Mouse (Mus musculus): Measurements from ENCODE around the gene Srcin1. TPM values are rescaled to one million over a fixed set of nuclear protein-coding genes. Genes with fewer than 3 reads are reported as not detected.

Srcin1 gene
- polyA plus RNA-seq, 1 experiment: 0.32 TPM

DNA sequence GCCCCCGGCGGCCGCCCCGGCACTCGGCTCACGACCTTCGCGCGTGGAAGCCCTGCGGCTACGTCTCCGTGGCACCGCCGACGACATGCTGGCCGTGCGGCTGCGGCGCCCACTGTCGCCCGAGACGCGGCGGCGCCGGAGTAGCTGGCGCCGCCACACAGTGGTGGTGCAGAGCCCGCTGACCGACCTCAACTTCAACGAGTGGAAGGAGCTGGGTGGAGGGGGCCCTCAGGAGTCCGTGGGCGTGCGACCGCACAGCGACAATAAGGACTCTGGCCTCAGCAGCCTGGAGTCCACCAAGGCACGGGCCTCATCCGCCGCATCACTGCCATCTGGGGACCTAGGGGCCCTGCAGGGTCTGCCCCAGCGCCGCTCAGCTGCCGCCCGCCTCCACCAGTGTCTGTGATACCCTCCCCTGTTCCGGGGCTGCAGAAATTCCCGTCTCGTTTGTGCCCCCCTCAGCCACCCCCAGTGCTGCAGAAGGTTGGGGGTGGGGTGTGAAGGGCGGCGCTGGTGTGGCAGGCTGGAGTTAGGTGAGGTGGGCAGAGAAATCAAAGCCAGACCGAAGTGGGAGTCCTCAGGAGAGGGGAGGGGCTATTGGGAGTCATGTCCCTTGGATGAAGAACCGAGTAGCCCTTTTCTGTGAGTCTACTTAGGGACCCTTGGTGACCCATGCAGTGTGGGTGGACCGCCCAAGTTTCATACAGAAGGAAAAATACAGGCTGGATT lies 75.1 kb downstream of the Srcin1 start:
- Histone ChIP-seq H3K36me3 (ENCODE audit: control insufficient read depth, insufficient read depth, low read length) (no peaks in the 10 kb centered on the region), H3K4me1 (replicated peaks; ENCODE audit: control insufficient read depth, insufficient read depth, low read length) (no peaks in the 10 kb centered on the region; the same call in 1 of the 2 replicates), H3K27me3 (ENCODE audit: control insufficient read depth, insufficient read depth, low read length) (no peaks in the 10 kb centered on the region), H3K27ac (ENCODE audit: control insufficient read depth, insufficient read depth, low read length) (no peak overlapping the region), H3K4me3 (ENCODE audit: control insufficient read depth, insufficient read depth, low read length) (no peak overlapping the region)
- WGBS: 98% methylated on average over 51 of the region's 51 CpGs
- no peak for TF ChIP-seq CTCF (IDR thresholded peaks at IDR 0.05; ENCODE audit: borderline replicate concordance, control insufficient read depth, extremely low read depth, insufficient read depth, low read length, poor library complexity)
- TF ChIP-seq POLR2A (IDR thresholded peaks at IDR 0.05; ENCODE audit: control insufficient read depth, extremely low read depth, insufficient read depth, low read length, poor library complexity): no peak
- DNase-seq: no peak

DNA sequence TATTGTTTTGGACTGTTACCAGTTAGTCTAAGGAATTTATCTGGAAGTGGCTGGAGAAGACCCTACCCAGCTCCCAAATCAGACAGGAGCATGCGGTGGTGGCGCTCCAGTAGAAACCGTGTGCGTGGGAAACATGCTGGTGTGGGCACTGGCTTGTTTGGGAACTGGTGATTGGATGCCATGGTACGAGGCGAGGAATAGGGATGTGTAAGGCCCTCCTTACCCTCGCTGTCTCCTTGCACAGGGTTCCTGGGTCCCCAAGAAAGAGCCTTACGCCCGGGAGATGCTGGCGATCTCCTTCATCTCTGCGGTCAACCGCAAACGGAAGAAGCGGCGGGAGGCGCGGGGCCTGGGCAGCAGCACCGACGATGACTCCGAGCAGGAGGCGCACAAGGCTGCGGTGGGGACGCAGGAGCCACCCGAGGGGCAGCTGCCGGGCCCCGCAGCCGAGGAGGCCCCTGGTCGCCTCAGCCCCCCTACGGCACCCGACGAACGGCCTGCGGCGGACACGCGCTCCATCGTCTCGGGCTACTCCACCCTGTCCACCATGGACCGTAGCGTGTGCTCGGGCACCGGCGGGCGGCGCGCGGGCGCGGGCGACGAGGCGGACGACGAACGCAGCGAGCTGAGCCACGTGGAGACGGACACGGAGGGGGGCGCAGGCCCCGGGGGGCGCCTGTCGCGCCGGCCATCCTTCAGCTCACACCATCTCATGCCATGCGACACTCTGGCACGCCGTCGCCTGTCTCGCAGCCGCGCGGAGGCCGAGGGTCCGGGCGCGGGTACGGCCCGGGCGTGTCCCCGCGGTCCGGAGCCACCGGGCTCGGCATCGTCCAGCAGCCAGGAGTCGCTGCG lies 75.9 kb downstream of the Srcin1 start, which contains the start of gene 4933428G20Rik:
TSS of gene 4933428G20Rik (minus strand) at position 476 of the 855 bp plus-strand sequence.
- Histone ChIP-seq H3K4me3 (ENCODE audit: control insufficient read depth, insufficient read depth, low read length) (no peak within 1 kb of the TSS), H3K36me3 (ENCODE audit: control insufficient read depth, insufficient read depth, low read length) (no peaks in the 10 kb centered on the region), H3K27me3 (ENCODE audit: control insufficient read depth, insufficient read depth, low read length) (no peaks in the 10 kb centered on the region), H3K4me1 (replicated peaks; ENCODE audit: control insufficient read depth, insufficient read depth, low read length) (no peaks in the 10 kb centered on the region; the same call in 1 of the 2 replicates), H3K27ac (ENCODE audit: control insufficient read depth, insufficient read depth, low read length) (no peak within 1 kb of the TSS)
- 98% methylated on average over 88 of the region's 88 CpGs for WGBS
- DNase-seq: no peak
- TF ChIP-seq POLR2A (IDR thresholded peaks at IDR 0.05; ENCODE audit: control insufficient read depth, extremely low read depth, insufficient read depth, low read length, poor library complexity) (no peak), CTCF (IDR thresholded peaks at IDR 0.05; ENCODE audit: borderline replicate concordance, control insufficient read depth, extremely low read depth, insufficient read depth, low read length, poor library complexity) (no peak)

DNA sequence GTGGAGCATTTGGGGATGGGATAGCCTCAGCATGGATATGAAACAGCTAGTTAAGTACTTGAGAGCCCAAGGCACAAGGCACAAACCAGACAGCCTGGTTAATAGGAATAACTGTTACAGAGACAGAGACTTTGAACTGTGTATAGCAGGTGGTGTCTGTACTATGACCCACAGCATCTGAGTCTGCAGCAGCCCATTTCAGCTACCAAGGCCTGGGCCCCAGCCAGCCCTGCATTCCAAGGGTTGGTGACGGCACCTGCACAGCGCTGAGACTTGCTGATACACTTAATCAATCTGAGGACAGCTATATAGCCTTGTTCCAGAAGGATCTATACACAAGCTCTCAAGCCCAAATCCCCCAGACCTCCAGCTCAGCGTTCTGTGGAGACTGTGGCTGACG lies 78.4 kb downstream of the Srcin1 start:
- no peak for DNase-seq
- H3K27me3 ChIP-seq (ENCODE audit: control insufficient read depth, insufficient read depth, low read length): no peaks in the 10 kb centered on the region
- H3K27ac ChIP-seq (ENCODE audit: control insufficient read depth, insufficient read depth, low read length): no peak overlapping the region
- TF ChIP-seq CTCF (IDR thresholded peaks at IDR 0.05; ENCODE audit: borderline replicate concordance, control insufficient read depth, extremely low read depth, insufficient read depth, low read length, poor library complexity) (no peak), POLR2A (IDR thresholded peaks at IDR 0.05; ENCODE audit: control insufficient read depth, extremely low read depth, insufficient read depth, low read length, poor library complexity) (no peak)
- no peaks in the 10 kb centered on the region; the same call in 1 of the 2 replicates for H3K4me1 ChIP-seq (replicated peaks; ENCODE audit: control insufficient read depth, insufficient read depth, low read length)
- H3K36me3 ChIP-seq (ENCODE audit: control insufficient read depth, insufficient read depth, low read length): no peaks in the 10 kb centered on the region
- H3K4me3 ChIP-seq (ENCODE audit: control insufficient read depth, insufficient read depth, low read length): no peak overlapping the region
- 98% methylated on average over 4 of the region's 4 CpGs for WGBS

DNA sequence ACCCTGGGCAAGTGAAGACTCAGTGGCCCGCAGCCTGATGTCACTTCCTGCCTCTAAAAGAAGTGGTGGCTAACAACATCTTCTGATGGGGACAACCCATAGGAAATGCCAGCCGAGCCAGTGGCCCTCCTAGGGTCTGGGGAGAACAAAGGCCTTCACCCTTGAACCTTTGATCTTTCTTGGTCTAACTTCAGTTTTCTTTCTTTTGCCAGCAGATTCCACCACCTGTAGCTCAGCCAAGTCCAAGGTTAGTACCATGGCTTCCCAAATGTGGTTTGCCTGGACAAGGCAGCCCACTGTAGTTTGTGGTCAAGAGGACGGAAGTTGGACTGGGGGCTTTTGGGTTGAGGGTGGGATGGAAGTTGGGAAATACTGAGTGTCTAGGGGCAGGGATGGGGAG lies 83.2 kb downstream of the Srcin1 start:
- TF ChIP-seq CTCF (IDR thresholded peaks at IDR 0.05; ENCODE audit: borderline replicate concordance, control insufficient read depth, extremely low read depth, insufficient read depth, low read length, poor library complexity): no peak
- no peak for TF ChIP-seq POLR2A (IDR thresholded peaks at IDR 0.05; ENCODE audit: control insufficient read depth, extremely low read depth, insufficient read depth, low read length, poor library complexity)
- Histone ChIP-seq H3K4me3 (ENCODE audit: control insufficient read depth, insufficient read depth, low read length) (no peak overlapping the region), H3K27me3 (ENCODE audit: control insufficient read depth, insufficient read depth, low read length) (no peaks in the 10 kb centered on the region), H3K36me3 (ENCODE audit: control insufficient read depth, insufficient read depth, low read length) (no peaks in the 10 kb centered on the region), H3K27ac (ENCODE audit: control insufficient read depth, insufficient read depth, low read length) (no peak overlapping the region), H3K4me1 (replicated peaks; ENCODE audit: control insufficient read depth, insufficient read depth, low read length) (peaks cover under 1% of the 10 kb centered on the region)
- DNase-seq: no peak
- WGBS: 98% methylated on average over 3 of the region's 3 CpGs

DNA sequence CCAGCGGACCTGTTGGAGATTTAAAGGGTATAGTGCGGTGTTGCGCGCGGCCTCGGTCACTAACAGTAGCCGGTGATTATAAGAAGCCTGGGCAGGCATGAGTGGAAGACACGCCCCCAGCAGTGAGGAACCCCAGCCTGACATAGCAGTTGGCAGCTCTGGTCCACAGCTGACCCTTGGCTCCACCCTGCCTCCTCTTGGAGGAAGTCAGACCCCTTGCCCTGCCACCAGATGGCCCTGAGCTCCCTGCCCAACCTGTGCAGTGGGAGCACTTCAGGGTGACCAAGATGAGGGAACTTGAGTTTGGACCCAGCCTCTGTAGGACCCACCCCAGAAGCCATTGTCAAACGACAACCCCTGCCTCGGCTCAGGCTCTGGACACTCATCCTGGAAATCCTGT lies 84.3 kb downstream of the Srcin1 start:
- Histone ChIP-seq H3K36me3 (ENCODE audit: control insufficient read depth, insufficient read depth, low read length) (no peaks in the 10 kb centered on the region), H3K4me3 (ENCODE audit: control insufficient read depth, insufficient read depth, low read length) (no peak overlapping the region), H3K4me1 (replicated peaks; ENCODE audit: control insufficient read depth, insufficient read depth, low read length) (peaks cover 4% of the 10 kb centered on the region), H3K27me3 (ENCODE audit: control insufficient read depth, insufficient read depth, low read length) (no peaks in the 10 kb centered on the region), H3K27ac (ENCODE audit: control insufficient read depth, insufficient read depth, low read length) (no peak overlapping the region)
- no peak for TF ChIP-seq CTCF (IDR thresholded peaks at IDR 0.05; ENCODE audit: borderline replicate concordance, control insufficient read depth, extremely low read depth, insufficient read depth, low read length, poor library complexity)
- no peak for TF ChIP-seq POLR2A (IDR thresholded peaks at IDR 0.05; ENCODE audit: control insufficient read depth, extremely low read depth, insufficient read depth, low read length, poor library complexity)
- WGBS: 96% methylated on average over 10 of the region's 10 CpGs
- no peak for DNase-seq

DNA sequence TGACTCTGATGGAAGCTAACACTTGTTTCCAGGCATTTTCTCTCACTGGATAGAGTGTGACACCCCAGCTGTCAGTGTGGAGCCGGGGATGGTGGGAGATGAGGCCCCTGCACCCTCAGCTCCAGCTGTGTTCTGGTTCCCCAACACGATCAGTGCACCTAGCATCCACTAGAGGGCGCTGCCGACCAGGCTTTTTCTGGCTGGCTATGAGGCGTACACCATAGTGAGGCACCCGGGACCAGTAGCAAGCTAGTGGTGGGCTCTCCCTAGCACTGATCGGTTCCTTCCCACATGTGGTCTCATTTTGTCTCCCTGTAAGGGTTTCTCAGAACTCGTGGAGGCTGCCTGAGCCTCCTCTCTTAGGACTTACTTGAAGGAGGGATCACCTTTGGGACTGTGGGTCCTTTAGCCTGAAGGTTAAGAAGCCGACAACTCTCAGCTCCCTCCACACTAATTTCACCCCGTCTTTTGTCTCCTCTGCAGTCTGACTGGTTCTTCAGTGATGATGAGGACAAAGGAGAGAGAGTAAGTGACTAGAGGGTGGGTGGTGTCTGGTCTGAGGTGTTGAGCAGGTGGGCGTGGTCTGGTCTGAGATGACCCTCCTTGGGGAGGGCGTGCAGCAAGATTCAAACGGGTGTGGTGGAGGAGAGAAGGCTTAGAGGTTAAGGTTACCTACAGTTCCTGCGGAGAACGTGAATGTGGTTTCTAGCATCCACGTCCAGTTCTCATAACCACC lies 86.2 kb downstream of the Srcin1 start:
- WGBS: 53% methylated on average over 16 of the region's 16 CpGs
- TF ChIP-seq POLR2A (IDR thresholded peaks at IDR 0.05; ENCODE audit: control insufficient read depth, extremely low read depth, insufficient read depth, low read length, poor library complexity): no peak
- TF ChIP-seq CTCF (IDR thresholded peaks at IDR 0.05; ENCODE audit: borderline replicate concordance, control insufficient read depth, extremely low read depth, insufficient read depth, low read length, poor library complexity): peak; percentile 95
- Histone ChIP-seq H3K27ac (ENCODE audit: control insufficient read depth, insufficient read depth, low read length) (no peak overlapping the region), H3K36me3 (ENCODE audit: control insufficient read depth, insufficient read depth, low read length) (no peaks in the 10 kb centered on the region), H3K4me1 (replicated peaks; ENCODE audit: control insufficient read depth, insufficient read depth, low read length) (peaks cover 4% of the 10 kb centered on the region; the same call in 1 of the 2 replicates), H3K4me3 (ENCODE audit: control insufficient read depth, insufficient read depth, low read length) (no peak overlapping the region), H3K27me3 (ENCODE audit: control insufficient read depth, insufficient read depth, low read length) (no peaks in the 10 kb centered on the region)
- DNase-seq: peak; percentile 84
